Mouse (Mus musculus) adrenal gland, adult 8-10 months (tissue): ENCODE results near the gene Gm13287. TPM values are rescaled to one million over a fixed set of nuclear protein-coding genes. Genes with fewer than 3 reads are reported as not detected.
"Not testable (repeated sequence)": the region's sequence is repeated elsewhere in the genome, so short reads cannot be mapped to it uniquely, and the experiment has no call there.

Source experiments
- DNase-seq: peaks from one replicate; pipeline ENCODE4 v3.0.0; 2022
- total RNA-seq, 4 experiments: library from RNA; stranded (reverse); gene quantifications; 2 replicates each; pipeline ENCODE4 v1.2.4; 2022

Gm13287 gene
- total RNA-seq, 4 experiments from 2014 or later, result not detected

DNA sequence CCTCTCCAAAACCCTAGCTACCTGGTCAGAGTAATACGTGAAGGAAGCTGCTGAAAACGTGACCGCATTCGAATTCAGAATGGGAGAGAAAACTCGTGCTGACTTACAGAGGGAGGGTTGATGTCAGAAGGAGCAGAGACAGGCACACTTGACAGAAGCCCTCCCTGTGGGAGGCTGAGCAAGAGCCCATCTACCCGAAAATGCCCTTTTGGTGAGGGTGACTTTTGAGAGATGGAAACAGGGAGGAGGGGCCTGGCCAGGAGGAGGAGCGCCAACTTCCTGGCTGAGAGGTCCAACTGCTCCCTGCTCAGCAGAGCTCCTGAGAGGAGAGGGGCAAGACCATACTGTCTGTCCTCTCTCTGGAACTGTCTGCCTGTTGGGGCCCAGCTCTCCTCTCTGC is 3.7 kb upstream of the Gm13287 start, which contains the start of gene Gm13285:
Gene Gm13285, plus strand, starts transcription at position 301 of the 400 bp plus-strand sequence.
- not testable (repeated sequence) for DNase-seq

GRCm38 (mm10) chr4:88805231-88805630 is 2.2 kb downstream of the Gm13287 start, which contains the start of gene Gm13288:
Gm13288 (plus strand) TSS chr4:88805531.
- not testable (repeated sequence) for DNase-seq

DNA sequence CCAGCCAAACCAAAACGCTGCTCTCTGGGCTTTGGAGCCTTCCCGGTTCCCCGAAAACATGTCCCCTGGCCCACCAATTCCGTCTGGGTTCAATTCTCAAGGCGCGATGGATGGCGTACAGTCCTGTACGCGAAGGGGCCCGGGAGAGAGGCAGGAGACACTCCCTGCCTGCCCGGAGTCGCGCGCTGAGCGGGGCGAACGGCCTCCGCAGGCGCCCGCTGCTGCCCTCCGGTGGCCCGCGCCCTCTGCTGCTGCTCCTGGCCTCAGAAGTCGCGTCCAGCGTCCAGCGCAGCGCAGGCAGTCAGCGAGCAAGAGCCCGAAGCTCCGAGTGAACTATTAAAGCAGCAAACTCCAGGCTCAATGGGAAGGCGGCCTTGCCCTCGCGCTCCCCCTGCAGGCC is 2.7 kb downstream of the Gm13287 start:
- DNase-seq, result peak; percentile 21

- no peak for DNase-seq
Measured at GRCm38 (mm10) chr4:88815928-88816327, 12.9 kb downstream of the Gm13287 start, which contains the start of gene Ifna7. Ifna7 (plus strand) TSS chr4:88816228.

GRCm38 (mm10) chr4:88819659-88820058 is 16.6 kb downstream of the Gm13287 start, which contains the start of gene Ifna11:
Ifna11 (plus strand) TSS chr4:88819959.
- no peak for DNase-seq

GRCm38 (mm10) chr4:88822995-88823394 is 19.9 kb downstream of the Gm13287 start:
- no peak for DNase-seq

DNA sequence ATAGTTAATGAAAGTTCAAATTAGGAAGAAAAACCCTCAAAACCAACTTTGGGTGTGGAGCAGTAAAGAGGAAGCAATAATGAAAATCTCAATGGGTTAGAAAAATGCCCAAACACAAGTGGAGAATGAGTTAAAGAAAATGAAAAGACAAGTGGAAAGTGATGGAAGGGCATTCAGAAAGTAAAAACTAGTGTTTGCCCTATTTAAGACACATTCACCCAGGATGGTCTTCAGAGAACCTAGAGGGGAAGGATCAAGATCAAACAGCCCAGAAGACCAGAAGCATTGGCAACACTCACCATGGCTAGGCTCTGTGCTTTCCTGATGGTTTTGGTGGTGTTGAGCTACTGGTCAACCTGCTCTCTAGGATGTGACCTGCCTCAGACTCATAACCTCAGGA is 24.1 kb downstream of the Gm13287 start, which contains the start of gene Ifna6:
Gene Ifna6, plus strand, starts transcription at position 301 of the 400 bp plus-strand sequence.
- not testable (repeated sequence) for DNase-seq

DNA sequence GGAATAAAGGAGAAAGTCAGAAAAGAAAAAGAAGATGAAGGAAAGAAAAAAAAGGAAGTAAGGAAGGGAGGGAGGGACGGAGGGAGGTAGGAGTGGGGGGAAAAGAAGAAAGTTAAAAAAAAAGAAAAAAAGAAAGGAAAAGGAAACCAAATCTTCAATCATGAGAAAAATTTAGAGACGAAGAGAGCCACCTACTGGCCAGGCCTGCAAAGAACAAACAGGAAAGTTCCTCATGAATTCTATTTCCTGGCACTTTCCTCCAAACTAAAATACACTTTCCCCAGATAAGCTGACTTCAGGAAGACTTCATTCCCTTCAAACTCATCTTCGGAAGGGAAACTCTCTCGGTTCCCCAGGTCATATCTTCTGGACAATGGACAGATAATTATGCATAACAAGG is 27.5 kb downstream of the Gm13287 start:
- no peak for DNase-seq

DNA sequence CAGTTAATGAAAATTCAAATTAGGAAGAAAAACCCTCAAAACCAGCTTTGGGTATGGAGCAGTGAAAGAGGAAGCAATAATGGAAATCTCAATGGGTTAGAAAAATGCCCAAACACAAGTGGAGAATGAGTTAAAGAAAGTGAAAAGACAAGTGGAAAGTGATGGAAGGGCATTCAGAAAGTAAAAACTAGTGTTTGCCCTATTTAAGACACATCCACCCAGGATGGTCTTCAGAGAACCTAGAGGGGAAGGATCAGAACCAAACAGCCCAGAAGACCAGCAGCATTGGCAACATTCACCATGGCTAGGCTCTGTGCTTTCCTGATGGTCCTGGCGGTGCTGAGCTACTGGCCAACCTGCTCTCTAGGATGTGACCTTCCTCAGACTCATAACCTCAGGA is 32.2 kb downstream of the Gm13287 start, which contains the start of gene Ifna5:
Gene Ifna5, plus strand, starts transcription at position 301 of the 400 bp plus-strand sequence.
- not testable (repeated sequence) for DNase-seq

DNA sequence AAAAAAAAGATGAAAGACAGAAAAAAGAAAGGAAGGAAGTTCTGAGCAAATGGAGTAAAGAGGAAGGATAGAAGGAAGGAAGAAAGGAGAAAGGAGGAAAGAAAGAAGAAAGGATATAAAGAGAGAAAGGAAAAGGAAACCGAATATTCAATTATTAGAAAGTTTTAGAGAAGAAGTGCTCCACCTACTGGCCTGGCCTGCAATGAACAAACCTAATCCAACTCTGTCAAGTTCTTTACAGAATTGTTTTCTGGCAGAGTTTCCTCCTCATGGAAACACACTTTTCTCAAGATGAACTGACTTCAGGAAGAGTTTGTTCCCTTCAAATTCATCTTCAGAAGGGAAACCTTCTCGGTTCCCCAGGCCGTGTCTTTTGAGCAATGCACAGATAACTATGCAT is 35.8 kb downstream of the Gm13287 start:
- no peak for DNase-seq

GRCm38 (mm10) chr4:88840058-88840457 is 37.0 kb downstream of the Gm13287 start:
- DNase-seq, result no peak

DNA sequence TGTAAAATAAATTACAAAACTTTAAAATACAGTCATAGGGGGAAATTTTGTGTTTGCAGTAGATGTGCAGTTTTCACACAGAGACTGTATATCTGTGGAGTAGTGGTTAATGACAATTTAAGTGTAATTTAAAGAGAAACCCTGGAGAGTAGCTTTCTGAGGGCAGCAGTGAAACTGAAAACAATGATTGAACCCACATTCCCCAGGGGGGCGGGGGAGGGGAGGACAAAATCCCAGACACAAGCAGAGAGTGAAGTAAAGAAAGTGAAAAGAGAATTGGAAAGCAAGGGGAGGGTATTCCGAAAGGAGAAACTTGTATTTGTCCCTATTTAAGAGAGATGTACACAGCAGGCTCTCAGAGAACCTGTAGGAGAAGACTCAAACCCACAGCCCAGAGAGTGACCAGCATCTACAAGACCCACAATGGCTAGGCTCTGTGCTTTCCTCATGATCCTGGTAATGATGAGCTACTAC is 38.4 kb downstream of the Gm13287 start, which contains the start of gene Ifna4:
Gene Ifna4, plus strand, starts transcription at position 424 of the 474 bp plus-strand sequence.
- DNase-seq, result no peak

DNA sequence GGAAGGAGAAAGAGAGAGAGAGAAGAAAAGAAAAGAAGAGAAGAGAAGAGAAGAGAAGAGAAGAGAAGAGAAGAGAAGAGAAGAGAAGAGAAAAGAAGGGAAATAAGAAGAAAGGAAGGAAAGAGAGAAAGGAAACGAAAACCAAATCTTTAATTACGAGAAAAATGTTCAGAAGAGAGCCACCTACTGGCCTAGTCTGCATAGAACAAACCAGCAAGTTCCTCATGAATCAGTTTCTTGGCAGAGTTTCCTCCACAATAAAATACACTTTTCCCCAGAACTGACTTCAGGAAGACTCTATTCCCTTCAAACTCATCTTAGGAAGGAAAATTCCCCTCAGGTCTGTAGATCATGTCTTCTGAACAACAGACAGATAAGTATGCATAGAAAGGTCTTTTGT is 42.3 kb downstream of the Gm13287 start:
- DNase-seq, result no peak

DNA sequence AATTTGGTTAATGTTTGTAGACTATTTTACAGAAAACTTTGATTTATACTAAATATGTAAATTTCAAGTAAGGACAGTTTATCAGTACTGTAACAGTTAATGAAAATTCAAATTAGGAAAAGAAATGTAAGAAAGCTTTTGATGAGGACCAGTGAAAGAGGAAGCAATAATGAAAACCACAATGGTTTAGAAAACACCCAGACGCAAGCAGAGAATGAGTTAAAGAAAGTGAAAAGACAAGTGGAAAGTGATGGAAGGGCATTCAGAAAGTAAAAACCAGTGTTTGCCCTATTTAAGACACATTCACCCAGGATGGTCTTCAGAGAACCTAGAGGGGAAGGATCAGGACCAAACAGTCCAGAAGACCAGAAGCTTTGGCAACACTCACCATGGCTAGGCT is 46.6 kb downstream of the Gm13287 start, which contains the start of gene Ifna1:
Gene Ifna1, plus strand, starts transcription at position 390 of the 400 bp plus-strand sequence.
- DNase-seq, result no peak

- no peak for DNase-seq
Measured at GRCm38 (mm10) chr4:88851026-88851763, 48.1 kb downstream of the Gm13287 start.

Other genes with a start within 250 kb of the Gm13287 start
- not detected for gene Ifna15, start 245.0 kb upstream of the Gm13287 start, total RNA-seq
- gene Ifna14, start 231.5 kb upstream of the Gm13287 start, total RNA-seq, result not detected
- not detected for gene Ifna9, start 210.9 kb upstream of the Gm13287 start, total RNA-seq
- gene Ifna12, start 199.9 kb upstream of the Gm13287 start, total RNA-seq, result not detected
- not detected for gene C87499, start 168.8 kb upstream of the Gm13287 start, total RNA-seq
- not detected for gene Ifna13, start 158.8 kb upstream of the Gm13287 start, total RNA-seq
- not detected for gene Ifna16, start 126.3 kb upstream of the Gm13287 start, total RNA-seq
- gene Ifna2, start 119.3 kb upstream of the Gm13287 start, total RNA-seq, result not detected
- not detected for gene Ifnab, start 111.9 kb upstream of the Gm13287 start, total RNA-seq
- gene Gm26566, start 81.4 kb upstream of the Gm13287 start, total RNA-seq, result under 1 TPM; 0.67 to 0.92 (median 0.73) TPM
- 100 to 1,000 TPM in 1 of 4 experiments, 10 to 100 TPM in 3; 76.7 to 100 (median 91.0) TPM for gene Klhl9, start 80.8 kb upstream of the Gm13287 start, total RNA-seq
- gene Gm13271, start 48.4 kb upstream of the Gm13287 start, total RNA-seq, result not detected
- gene Gm13283, start 43.1 kb upstream of the Gm13287 start, total RNA-seq, result not detected
- under 1 TPM in 1 of 4 experiments, not detected in 3; 0.46 TPM for gene Gm13290, start 29.4 kb upstream of the Gm13287 start, total RNA-seq
- not detected for gene Gm13289, start 26.3 kb upstream of the Gm13287 start, total RNA-seq
- not detected for gene Gm13272, start 23.4 kb upstream of the Gm13287 start, total RNA-seq
- gene Ifnz, start 21.1 kb upstream of the Gm13287 start, total RNA-seq, result under 1 TPM in 1 of 4 experiments, not detected in 3; 0.49 TPM
- gene Gm13276, start 17.5 kb upstream of the Gm13287 start, total RNA-seq, result not detected
- gene Gm13277, start 14.6 kb upstream of the Gm13287 start, total RNA-seq, result not detected
- gene Gm13278, start 11.7 kb upstream of the Gm13287 start, total RNA-seq, result not detected
- gene Gm13275, start 8.8 kb upstream of the Gm13287 start, total RNA-seq, result not detected
- not detected for gene Gm13279, start 5.9 kb upstream of the Gm13287 start, total RNA-seq
- under 1 TPM in 1 of 4 experiments, not detected in 3; 0.24 TPM for gene Gm13285, start 3.6 kb upstream of the Gm13287 start, total RNA-seq
- not detected for gene Gm13288, start 2.3 kb downstream of the Gm13287 start, total RNA-seq
- gene Ifna7, start 13.0 kb downstream of the Gm13287 start, total RNA-seq, result not detected
- not detected for gene Ifna11, start 16.7 kb downstream of the Gm13287 start, total RNA-seq
- gene Ifna6, start 24.2 kb downstream of the Gm13287 start, total RNA-seq, result not detected
- gene Ifna5, start 32.3 kb downstream of the Gm13287 start, total RNA-seq, result not detected
- gene Ifna4, start 38.6 kb downstream of the Gm13287 start, total RNA-seq, result not detected
- gene Ifna1, start 46.8 kb downstream of the Gm13287 start, total RNA-seq, result not detected
- not detected for gene Ifne, start 76.9 kb downstream of the Gm13287 start, total RNA-seq